Mouse (Mus musculus) limb, embryonic 13.5 days (tissue): ENCODE measurements at regions not wholly inside any gene's neighbourhood (a gene's known extent, or its start where the extent isn't known, plus 50 kb on each side); places are given as distances from the start of the nearest gene placed in this dataset.

Source experiments
- ATAC-seq: fragments of 200-750 bp; cut with Nextera tagmentation; 2 replicates; pipeline ENCODE4 v1.8.0; 2017; ENCODE audit warnings: low read depth, moderate number of reproducible peaks, moderate TSS enrichment; ENCODE audit not compliant: low FRiP score
- H3K27ac ChIP-seq: fragments of 300-500 bp; sonication (generic); 2 replicates; pipeline ENCODE4 v1.5.1; 2015; ENCODE audit warnings: inconsistent platforms, mild to moderate bottlenecking, moderate library complexity
- H3K27me3 ChIP-seq: fragments of 300-500 bp; sonication (generic); 2 replicates; pipeline ENCODE4 v1.6.1; 2015; ENCODE audit warnings: mild to moderate bottlenecking, inconsistent platforms
- H3K36me3 ChIP-seq: fragments of 300-500 bp; sonication (generic); 2 replicates; pipeline ENCODE4 v1.6.1; 2015; ENCODE audit warnings: inconsistent platforms, mild to moderate bottlenecking, moderate library complexity
- H3K4me1 ChIP-seq: fragments of 300-500 bp; sonication (generic); 2 replicates; pipeline ENCODE4 v1.6.1; 2015; ENCODE audit warnings: inconsistent platforms
- H3K4me2 ChIP-seq: fragments of 300-500 bp; sonication (generic); replicated peaks from 2 replicates; pipeline ENCODE4 v1.6.1; 2015; ENCODE audit warnings: inconsistent platforms, mild to moderate bottlenecking, moderate library complexity
- H3K4me3 ChIP-seq: fragments of 300-500 bp; sonication (generic); 2 replicates; pipeline ENCODE4 v1.5.1; 2015; ENCODE audit warnings: moderate library complexity, mild to moderate bottlenecking, inconsistent platforms
- H3K9ac ChIP-seq: fragments of 300-500 bp; sonication (generic); 2 replicates; pipeline ENCODE4 v1.6.1; 2015; ENCODE audit warnings: mild to moderate bottlenecking, inconsistent platforms
- H3K9me3 ChIP-seq: fragments of 300-500 bp; sonication (generic); 2 replicates; pipeline ENCODE4 v1.6.1; 2016; ENCODE audit warnings: inconsistent platforms
- WGBS: fragments of 180-500 bp; shearing (Covaris S2); methylation state at CpG from one replicate; pipeline ENCODE4 v1.1.7; 2015; 5-methylcytosine and 5-hydroxymethylcytosine counted together

GRCm38 (mm10) chr13:15082255-15082932 is 380.6 kb upstream of the Gli3 start:
- no peak for ATAC-seq
- H3K9me3 ChIP-seq = no peaks in the 10 kb centered on the region
- no peak overlapping the region for H3K27ac ChIP-seq
- H3K27me3 ChIP-seq = no peaks in the 10 kb centered on the region
- no peak overlapping the region for H3K9ac ChIP-seq
- H3K4me1 ChIP-seq = peaks cover 15% of the 10 kb centered on the region
- H3K36me3 ChIP-seq = no peaks in the 10 kb centered on the region
- no peak overlapping the region for H3K4me3 ChIP-seq
- H3K4me2 ChIP-seq = no peak overlapping the region
- 73% methylated on average over 2 of the region's 2 CpGs for WGBS

DNA sequence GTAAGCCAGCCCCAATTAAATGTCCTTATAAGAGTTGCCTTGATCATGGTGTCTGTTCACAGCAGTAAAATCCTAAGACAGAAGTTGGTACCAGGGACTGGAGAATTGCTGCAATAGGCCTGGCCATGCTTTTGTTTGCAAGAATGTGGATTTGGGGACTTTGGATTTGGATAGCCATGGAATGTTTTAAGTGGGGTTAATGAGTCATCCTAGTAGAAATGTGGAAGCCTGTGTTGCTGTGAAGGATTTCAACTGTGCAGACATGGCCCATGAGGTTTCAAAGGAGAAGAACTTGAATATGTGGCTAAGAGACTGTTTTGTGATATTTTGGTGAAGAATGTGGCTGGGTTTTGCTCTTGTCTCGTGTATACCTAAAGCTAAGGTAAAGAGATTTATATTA is 368.2 kb upstream of the Gli3 start:
- Histone ChIP-seq H3K27me3 (no peaks in the 10 kb centered on the region), H3K9ac (no peak overlapping the region)
- WGBS = 83% methylated on average over 1 of the region's 1 CpGs

DNA sequence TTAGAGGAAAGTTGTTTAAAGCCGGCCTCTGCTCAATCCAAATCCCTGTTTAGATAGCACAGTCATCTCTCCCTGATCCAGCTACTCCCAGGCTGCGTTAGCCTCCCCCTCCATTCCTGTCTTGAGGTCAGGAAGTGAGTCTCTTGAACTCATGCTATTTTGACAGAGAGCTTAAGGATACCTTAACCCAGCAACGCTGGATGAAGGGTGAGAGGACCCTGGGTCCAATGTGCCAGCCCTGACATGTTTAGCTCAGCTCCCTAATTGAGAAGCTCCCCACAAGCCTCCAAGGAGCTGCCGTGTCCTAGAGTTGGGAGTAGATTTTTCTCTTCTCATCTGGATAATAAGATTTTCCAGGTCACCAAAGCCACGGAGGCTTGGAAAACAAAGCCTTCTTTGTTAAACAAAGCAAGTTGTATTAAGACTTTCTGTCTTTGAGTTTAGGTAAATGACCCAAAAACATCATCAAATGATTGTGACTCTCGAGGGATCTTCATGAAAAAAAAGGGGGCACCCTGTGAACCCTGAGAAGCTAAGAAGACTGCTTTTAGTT is 355.2 kb upstream of the Gli3 start:
- H3K9me3 ChIP-seq = peaks cover 3% of the 10 kb centered on the region; the same call in 1 of the 2 replicates
- H3K4me3 ChIP-seq = no peak overlapping the region
- no peak overlapping the region for H3K9ac ChIP-seq
- 36% methylated on average over 6 of the region's 6 CpGs for WGBS
- no peak for ATAC-seq
- H3K36me3 ChIP-seq = no peaks in the 10 kb centered on the region
- no peak overlapping the region for H3K27ac ChIP-seq
- peaks cover 12% of the 10 kb centered on the region for H3K4me1 ChIP-seq
- no peaks in the 10 kb centered on the region for H3K27me3 ChIP-seq
- H3K4me2 ChIP-seq = no peak overlapping the region

More for the DNA sequence above, 368.2 kb upstream of the Gli3 start:
- Histone ChIP-seq H3K9me3 (no peaks in the 10 kb centered on the region), H3K27ac (no peak overlapping the region), H3K4me3 (no peak overlapping the region), H3K4me1 (no peaks in the 10 kb centered on the region), H3K4me2 (no peak overlapping the region), H3K36me3 (no peaks in the 10 kb centered on the region)
- no peak for ATAC-seq

- Histone ChIP-seq H3K27ac (no peak overlapping the region), H3K4me3 (no peak overlapping the region), H3K4me2 (no peak overlapping the region), H3K27me3 (no peaks in the 10 kb centered on the region), H3K9ac (no peak overlapping the region), H3K9me3 (no peaks in the 10 kb centered on the region), H3K4me1 (peaks cover under 1% of the 10 kb centered on the region; the same call in 1 of the 2 replicates), H3K36me3 (no peaks in the 10 kb centered on the region)
- no peak for ATAC-seq
- 67% methylated on average over 7 of the region's 7 CpGs for WGBS
Observed at GRCm38 (mm10) chr13:15113383-15113782, 349.7 kb upstream of the Gli3 start.

DNA sequence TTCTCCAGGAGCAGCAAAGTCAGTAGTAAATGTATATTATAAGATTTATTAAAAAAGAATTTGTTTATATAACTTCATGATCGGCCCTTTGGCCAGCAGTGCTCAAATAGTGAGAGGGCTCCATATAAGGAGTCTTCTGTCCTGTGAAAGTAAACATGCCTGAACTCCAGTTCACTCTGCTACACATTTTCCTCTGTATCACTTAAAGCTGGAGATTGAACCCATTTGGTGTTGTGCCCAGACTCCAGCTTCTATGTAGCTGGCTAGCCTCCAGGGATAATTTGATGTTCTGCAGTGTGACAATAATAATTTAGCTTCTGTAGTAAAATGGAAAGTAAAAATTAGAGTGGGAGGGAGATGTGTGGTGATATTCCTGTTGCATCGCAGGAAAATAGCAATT is 332.8 kb upstream of the Gli3 start:
- ATAC-seq = no peak
- 76% methylated on average over 2 of the region's 2 CpGs for WGBS

GRCm38 (mm10) chr13:15146167-15146566 is 316.9 kb upstream of the Gli3 start:
- Histone ChIP-seq H3K27ac (no peak overlapping the region), H3K4me1 (peaks cover 13% of the 10 kb centered on the region), H3K36me3 (no peaks in the 10 kb centered on the region), H3K9me3 (no peaks in the 10 kb centered on the region), H3K9ac (no peak overlapping the region), H3K27me3 (no peaks in the 10 kb centered on the region), H3K4me2 (no peak overlapping the region), H3K4me3 (no peak overlapping the region)
- WGBS = 30% methylated on average over 6 of the region's 6 CpGs
- ATAC-seq = no peak

More for the DNA sequence above, 332.8 kb upstream of the Gli3 start:
- Histone ChIP-seq H3K27me3 (no peaks in the 10 kb centered on the region), H3K4me1 (no peaks in the 10 kb centered on the region), H3K27ac (no peak overlapping the region), H3K36me3 (no peaks in the 10 kb centered on the region), H3K4me2 (no peak overlapping the region), H3K9ac (no peak overlapping the region), H3K4me3 (no peak overlapping the region), H3K9me3 (no peaks in the 10 kb centered on the region)

- peaks cover 11% of the 10 kb centered on the region for H3K4me1 ChIP-seq
- no peak for ATAC-seq
- no peaks in the 10 kb centered on the region for H3K27me3 ChIP-seq
- H3K4me3 ChIP-seq = no peak overlapping the region
- H3K9ac ChIP-seq = no peak overlapping the region
- H3K4me2 ChIP-seq = no peak overlapping the region
- no peak overlapping the region for H3K27ac ChIP-seq
- no peaks in the 10 kb centered on the region for H3K9me3 ChIP-seq
- no peaks in the 10 kb centered on the region for H3K36me3 ChIP-seq
- 24% methylated on average over 2 of the region's 2 CpGs for WGBS
Observed at GRCm38 (mm10) chr13:15180898-15181297, 282.1 kb upstream of the Gli3 start.

GRCm38 (mm10) chr13:15211635-15212352 is 251.2 kb upstream of the Gli3 start:
- H3K36me3 ChIP-seq = no peaks in the 10 kb centered on the region
- H3K4me2 ChIP-seq = peak overlapping the region; percentile 43
- no peak overlapping the region for H3K9ac ChIP-seq
- peaks cover 53% of the 10 kb centered on the region for H3K4me1 ChIP-seq
- WGBS = 71% methylated on average over 7 of the region's 7 CpGs
- H3K9me3 ChIP-seq = no peaks in the 10 kb centered on the region
- no peak overlapping the region for H3K4me3 ChIP-seq
- peak overlapping the region; percentile 76; the same call in 1 of the 2 replicates for H3K27ac ChIP-seq
- H3K27me3 ChIP-seq = no peaks in the 10 kb centered on the region
- ATAC-seq = no peak

- Histone ChIP-seq H3K4me2 (peak overlapping the region; percentile 43), H3K9me3 (no peaks in the 10 kb centered on the region), H3K9ac (no peak overlapping the region), H3K4me1 (peaks cover 53% of the 10 kb centered on the region), H3K27me3 (no peaks in the 10 kb centered on the region), H3K36me3 (no peaks in the 10 kb centered on the region), H3K27ac (peak overlapping the region; percentile 76), H3K4me3 (no peak overlapping the region)
- peak; percentile 83 for ATAC-seq
- 14% methylated on average over 5 of the region's 5 CpGs for WGBS
Observed at GRCm38 (mm10) chr13:15212353-15212850, 250.6 kb upstream of the Gli3 start.

DNA sequence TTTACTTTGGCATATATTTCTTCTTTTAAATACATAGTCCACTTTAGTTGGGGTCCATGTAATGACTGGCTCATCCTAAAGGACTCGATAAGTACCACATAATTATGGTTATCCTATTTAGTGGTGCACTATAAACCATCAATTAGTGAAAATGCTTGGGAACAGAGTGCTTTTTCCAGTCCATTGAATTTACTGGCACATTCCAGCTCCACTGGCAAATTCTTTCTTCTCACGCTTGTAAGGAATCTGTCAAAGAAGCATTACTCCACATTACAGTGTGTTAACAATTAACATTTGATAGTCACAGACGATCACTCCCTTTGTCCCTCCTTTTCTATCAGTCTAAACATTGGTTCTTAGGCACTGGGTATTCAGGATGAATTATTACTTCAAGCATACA is 241.7 kb upstream of the Gli3 start:
- H3K4me2 ChIP-seq = no peak overlapping the region
- WGBS = 38% methylated on average over 3 of the region's 3 CpGs
- no peak for ATAC-seq
- H3K27me3 ChIP-seq = no peaks in the 10 kb centered on the region
- no peak overlapping the region for H3K27ac ChIP-seq
- no peaks in the 10 kb centered on the region for H3K4me1 ChIP-seq
- H3K9ac ChIP-seq = no peak overlapping the region
- H3K4me3 ChIP-seq = no peak overlapping the region
- 0 out of 2 replicates have a peak, but pooled peaks cover 3% of the 10 kb centered on the region for H3K9me3 ChIP-seq
- H3K36me3 ChIP-seq = no peaks in the 10 kb centered on the region

DNA sequence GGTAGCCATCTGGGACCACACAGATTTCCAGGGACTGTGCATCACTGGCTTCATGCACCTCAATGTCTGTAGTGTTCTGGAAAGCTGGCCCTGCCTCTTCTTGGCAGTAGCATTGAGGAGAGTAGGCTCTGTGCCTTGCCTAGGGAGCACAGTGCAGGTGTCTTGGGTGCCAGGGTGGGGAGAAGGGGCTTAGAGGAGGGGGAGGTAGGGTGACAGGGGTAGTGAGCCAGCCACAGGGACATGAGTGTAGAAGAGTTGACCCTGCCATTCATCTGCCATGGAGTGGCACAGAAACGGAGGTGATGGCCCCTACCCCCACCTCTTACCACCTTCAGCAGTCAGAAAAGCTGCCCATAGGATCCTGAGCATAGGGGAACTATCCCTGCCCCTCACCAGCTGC is 235.4 kb upstream of the Gli3 start:
- Histone ChIP-seq H3K4me3 (no peak overlapping the region), H3K4me1 (no peaks in the 10 kb centered on the region), H3K9ac (no peak overlapping the region), H3K27me3 (no peaks in the 10 kb centered on the region), H3K36me3 (no peaks in the 10 kb centered on the region), H3K27ac (no peak overlapping the region), H3K9me3 (no peaks in the 10 kb centered on the region), H3K4me2 (no peak overlapping the region)
- no peak for ATAC-seq
- 56% methylated on average over 1 of the region's 1 CpGs for WGBS
